In genomic region chr16:91506396-91506795, GRCm38 (mm10) we compare ENCODE assay signal across 23 mouse cellular contexts. TPM values are rescaled to one million over a fixed set of nuclear protein-coding genes. Genes with fewer than 3 reads are reported as not detected.
DNase-seq lines count a peak whose midpoint lies in the region; ATAC-seq and TF ChIP-seq lines count a peak whose summit lies in the region.
"Had no signal": no experiment of that assay in that cellular context is flagged by ENCODE, and none has a peak within 500 bp of the region (broad histone marks: within the 10 kb centered on the region; RNA-seq: fewer than 3 reads in every experiment).

No protein-coding gene starts in this region.

- ATAC-seq in midbrain, embryonic 11.5 days (ENCODE audit: low FRiP score), result no peak
- no peak for ATAC-seq in midbrain, postnatal 0 days (ENCODE audit: low FRiP score)
- ATAC-seq: forebrain, embryonic 16.5 days; intestine, embryonic 15.5 days had no signal

- peak; percentile 68 for DNase-seq in midbrain, embryonic 11.5 days (ENCODE audit: low spot score, missing footprints)
- DNase-seq in midbrain, postnatal 0 days (ENCODE audit: low spot score), result no peak
- DNase-seq in cerebellum, adult 18-20 months, result peak; percentile 38
- DNase-seq in cerebellum, adult 9-11 months, result peak; percentile 42
- no peak for DNase-seq in kidney, adult 11 months
- DNase-seq in kidney, postnatal 14 days, result no peak
- DNase-seq in left cerebral cortex, adult 8-10 months (ENCODE audit: low spot score in 2 of 2), result no peak
- DNase-seq: adrenal gland, adult 8-10 months; adrenal gland, postnatal 36 days; embryo, embryonic 11 days; gastrocnemius, postnatal 10 days; heart, adult 18-20 months; heart, postnatal 10 days; heart, postnatal 4 days; kidney, adult 9 months had no signal

- no peak overlapping the region for H3K4me2 ChIP-seq in midbrain, embryonic 11.5 days
- no peak overlapping the region for H3K4me2 ChIP-seq in midbrain, postnatal 0 days (ENCODE audit: low read depth, low read length, poor library complexity, severe bottlenecking)
- H3K4me2 ChIP-seq: embryonic facial prominence, embryonic 15.5 days; forebrain, embryonic 12.5 days; hindbrain, embryonic 13.5 days; intestine, embryonic 15.5 days had no signal

- H3K4me3 ChIP-seq in midbrain, embryonic 11.5 days (ENCODE audit: low read depth, low read length), result no peak overlapping the region
- H3K4me3 ChIP-seq in midbrain, postnatal 0 days (ENCODE audit: low read depth, low read length), result no peak overlapping the region
- H3K4me3 ChIP-seq: embryonic facial prominence, embryonic 15.5 days; erythroblast, embryonic 14.5 days; forebrain, embryonic 12.5 days; heart, embryonic 10.5 days; hindbrain, embryonic 13.5 days; intestine, embryonic 15.5 days had no signal

- no peaks in the 10 kb centered on the region for H3K27me3 ChIP-seq in midbrain, embryonic 11.5 days (ENCODE audit: control insufficient read depth, insufficient read depth, low read length)
- H3K27me3 ChIP-seq in midbrain, postnatal 0 days (ENCODE audit: insufficient read depth, low read length), result no peaks in the 10 kb centered on the region
- H3K27me3 ChIP-seq: CH12.LX; embryonic facial prominence, embryonic 15.5 days; forebrain, embryonic 12.5 days; hindbrain, embryonic 13.5 days; intestine, embryonic 15.5 days had no signal

- no peak overlapping the region for H3K9ac ChIP-seq in midbrain, embryonic 11.5 days (ENCODE audit: low read length)
- no peak overlapping the region for H3K9ac ChIP-seq in midbrain, postnatal 0 days (replicated peaks; ENCODE audit: low read length, poor library complexity, severe bottlenecking)
- H3K9ac ChIP-seq: embryonic facial prominence, embryonic 15.5 days; forebrain, embryonic 12.5 days; hindbrain, embryonic 13.5 days; intestine, embryonic 15.5 days had no signal

- TF ChIP-seq CTCF in midbrain, postnatal 0 days (IDR thresholded peaks at IDR 0.05), result no peak

- H3K36me3 ChIP-seq in midbrain, embryonic 11.5 days (ENCODE audit: control insufficient read depth, insufficient read depth, low read length), result peaks cover 35% of the 10 kb centered on the region
- peaks cover 48% of the 10 kb centered on the region for H3K36me3 ChIP-seq in midbrain, postnatal 0 days (ENCODE audit: insufficient read depth, low read length)

- 96% methylated on average over 12 of the region's 12 CpGs for WGBS in midbrain, embryonic 11.5 days
- 96% methylated on average over 12 of the region's 12 CpGs for WGBS in midbrain, postnatal 0 days

- H3K27ac ChIP-seq in midbrain, embryonic 11.5 days (ENCODE audit: low read depth, low read length), result no peak overlapping the region
- no peak overlapping the region for H3K27ac ChIP-seq in midbrain, postnatal 0 days (ENCODE audit: low read depth, low read length)
- H3K27ac ChIP-seq: embryonic facial prominence, embryonic 15.5 days; forebrain, embryonic 12.5 days; heart, embryonic 10.5 days; hindbrain, embryonic 13.5 days; intestine, embryonic 15.5 days had no signal

- H3K4me1 ChIP-seq in midbrain, embryonic 11.5 days (ENCODE audit: control insufficient read depth, insufficient read depth, low read length), result no peaks in the 10 kb centered on the region
- no peaks in the 10 kb centered on the region for H3K4me1 ChIP-seq in midbrain, postnatal 0 days (ENCODE audit: insufficient read depth, low read length)
- H3K4me1 ChIP-seq: embryonic facial prominence, embryonic 15.5 days; forebrain, embryonic 12.5 days; heart, embryonic 10.5 days; hindbrain, embryonic 13.5 days; intestine, embryonic 15.5 days had no signal

- no peaks in the 10 kb centered on the region for H3K9me3 ChIP-seq in midbrain, embryonic 11.5 days (ENCODE audit: control insufficient read depth, low read length)
- no peaks in the 10 kb centered on the region for H3K9me3 ChIP-seq in midbrain, postnatal 0 days (ENCODE audit: low read length)
- H3K9me3 ChIP-seq: embryonic facial prominence, embryonic 15.5 days; forebrain, embryonic 12.5 days; heart, embryonic 10.5 days; hindbrain, embryonic 13.5 days; intestine, embryonic 15.5 days had no signal

RNA-seq across cellular contexts. Expression of gene Ifnar1, which starts 21.4 kb away (rescaled TPM):
- 49.9 and 53.8 TPM in 2 replicates for polyA plus RNA-seq in midbrain, embryonic 11.5 days (2014; fragmentation: Nextera tagmentation; extraction: Ambion mirVana)
- total RNA-seq in midbrain, postnatal 0 days (2014; rRNA removed), result 61.1 and 78.9 TPM in 2 replicates
- 30.9 and 32.4 TPM in 2 replicates for polyA plus RNA-seq in midbrain, postnatal 0 days (2015; fragmentation: Nextera tagmentation; extraction: Ambion mirVana)
- 10 to 100 TPM; 45.4 to 56.2 (median 49.8) TPM for total RNA-seq in left cerebral cortex, adult 8-10 months (2022)

RNA-seq across cellular contexts. Expression of gene Ifngr2, which starts 40.5 kb away (rescaled TPM):
- polyA plus RNA-seq in midbrain, embryonic 11.5 days (2014; fragmentation: Nextera tagmentation; extraction: Ambion mirVana), result 33.1 and 34.8 TPM in 2 replicates
- total RNA-seq in midbrain, postnatal 0 days (2014; rRNA removed), result 59.3 and 75.1 TPM in 2 replicates
- polyA plus RNA-seq in midbrain, postnatal 0 days (2015; fragmentation: Nextera tagmentation; extraction: Ambion mirVana), result 140 and 141 TPM in 2 replicates
- total RNA-seq in left cerebral cortex, adult 8-10 months (2022), result 10 to 100 TPM; 25.2 to 37.4 (median 32.2) TPM

Comparison
In these comparisons a context has a peak if more than half of its experiments do, and no peak if none do; other contexts are left out.
1. DNase-seq: peak in midbrain, embryonic 11.5 days (single experiment), cerebellum, adult 18-20 months (2 of 2) and cerebellum, adult 9-11 months (single experiment); none in midbrain, postnatal 0 days (single experiment), kidney, adult 11 months (single experiment), kidney, postnatal 14 days (single experiment) and left cerebral cortex, adult 8-10 months (0 of 2).